Mouse (Mus musculus): ENCODE measurements around the gene Nktr. TPM values are rescaled to one million over a fixed set of nuclear protein-coding genes. Genes with fewer than 3 reads are reported as not detected.

Gene Nktr
- polyA plus RNA-seq, 1 experiment from 2014 or later, result 64.6 TPM

DNA sequence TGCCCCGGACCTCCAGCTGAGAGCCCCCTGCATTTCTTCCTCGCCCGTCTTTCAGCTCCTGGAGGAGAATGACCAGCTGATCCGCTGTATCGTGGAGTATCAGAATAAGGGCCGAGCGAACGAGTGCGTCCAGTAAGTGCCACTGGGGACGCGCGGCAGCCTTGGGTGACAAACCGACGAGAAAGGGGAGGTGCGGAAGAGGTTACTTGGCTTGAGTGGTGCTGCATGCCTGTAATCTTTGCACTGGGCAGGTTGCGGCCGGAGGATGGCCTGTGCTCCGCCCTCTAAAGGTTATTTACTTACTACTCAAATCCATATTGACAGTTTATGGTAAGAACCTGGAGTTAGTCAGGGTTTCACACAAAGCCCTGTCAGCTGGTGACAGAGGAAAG is 8.4 kb upstream of the Nktr start:
- Histone ChIP-seq H3K4me2 (peak overlapping the region; percentile 82), H3K9me3 (replicated peaks; ENCODE audit: control insufficient read depth, low read length) (no peaks in the 10 kb centered on the region), H3K27ac (ENCODE audit: low read depth, low read length) (peak overlapping the region; percentile 99), H3K36me3 (ENCODE audit: control insufficient read depth, insufficient read depth, low read length) (peaks cover 3% of the 10 kb centered on the region; the same call in 1 of the 2 replicates), H3K4me1 (ENCODE audit: control insufficient read depth, insufficient read depth, low read length) (peaks cover 17% of the 10 kb centered on the region), H3K4me3 (ENCODE audit: low read depth, low read length) (peak overlapping the region; percentile 95), H3K27me3 (ENCODE audit: control insufficient read depth, insufficient read depth, low read length) (no peaks in the 10 kb centered on the region), H3K9ac (ENCODE audit: low read depth, low read length) (peak overlapping the region; percentile 97)
- peak; percentile 37; the same call in 1 of the 2 replicates for ATAC-seq (replicated peaks; ENCODE audit: insufficient number of reproducible peaks, low FRiP score, low TSS enrichment)
- WGBS (ENCODE audit: insufficient replicate concordance), result 0% methylated on average over 18 of the region's 18 CpGs

DNA sequence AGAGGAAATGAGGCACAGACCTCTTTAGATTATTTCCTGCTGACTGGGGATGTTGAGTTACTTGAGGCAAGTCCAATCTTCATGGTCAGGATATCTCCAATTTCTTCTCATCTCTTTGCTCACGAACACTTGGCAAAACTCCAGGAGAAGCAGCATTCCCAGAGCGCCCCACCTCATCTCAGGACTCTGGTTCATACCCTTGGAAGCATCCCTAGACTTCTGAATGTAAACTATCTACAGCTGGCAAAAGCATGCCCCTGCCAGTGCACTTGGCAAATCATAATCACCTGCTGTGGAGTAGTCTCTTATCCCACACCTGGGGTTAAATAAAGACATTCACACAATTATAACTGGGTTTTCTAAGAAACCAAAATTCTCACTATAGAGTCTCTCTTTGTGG is 1.9 kb upstream of the Nktr start:
- Histone ChIP-seq H3K4me3 (ENCODE audit: low read depth, low read length) (no peak overlapping the region), H3K36me3 (ENCODE audit: control insufficient read depth, insufficient read depth, low read length) (peaks cover 3% of the 10 kb centered on the region; the same call in 1 of the 2 replicates), H3K4me1 (ENCODE audit: control insufficient read depth, insufficient read depth, low read length) (peaks cover 8% of the 10 kb centered on the region), H3K27ac (ENCODE audit: low read depth, low read length) (no peak overlapping the region), H3K9me3 (replicated peaks; ENCODE audit: control insufficient read depth, low read length) (no peaks in the 10 kb centered on the region), H3K27me3 (ENCODE audit: control insufficient read depth, insufficient read depth, low read length) (no peaks in the 10 kb centered on the region), H3K9ac (ENCODE audit: low read depth, low read length) (no peak overlapping the region), H3K4me2 (no peak overlapping the region)
- 76% methylated on average over 2 of the region's 2 CpGs for WGBS (ENCODE audit: insufficient replicate concordance)
- ATAC-seq (replicated peaks; ENCODE audit: insufficient number of reproducible peaks, low FRiP score, low TSS enrichment), result no peak

DNA sequence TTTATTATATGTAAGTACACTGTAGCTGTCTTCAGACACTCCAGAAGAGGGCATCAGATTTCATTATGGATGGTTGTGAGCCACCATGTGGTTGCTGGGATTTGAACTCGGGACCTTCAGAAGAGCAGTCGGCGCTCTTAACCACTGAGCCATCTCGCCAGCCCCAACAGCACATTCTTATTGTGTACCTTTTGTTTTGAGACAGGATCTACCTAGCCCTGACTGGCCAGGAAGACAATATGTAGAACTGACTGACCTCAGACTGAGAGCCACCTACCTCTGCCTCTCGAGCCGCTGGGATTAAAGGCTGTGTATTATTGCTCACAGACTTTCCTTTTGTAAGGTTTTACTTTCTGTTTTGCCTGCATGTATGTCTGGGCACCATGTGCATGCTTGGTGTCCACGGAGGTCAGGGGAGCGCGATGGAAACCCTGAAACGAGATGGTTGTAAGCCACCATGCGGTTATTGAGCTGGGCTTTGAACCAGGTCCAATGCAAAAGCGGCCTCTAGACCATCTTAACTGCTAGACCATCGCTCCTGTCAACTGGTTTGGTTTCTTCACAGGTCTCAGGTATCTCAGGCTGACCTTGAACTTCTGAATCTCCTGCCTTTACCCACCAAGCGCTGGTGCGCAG is 781 bp upstream of the Nktr start:
- WGBS (ENCODE audit: insufficient replicate concordance), result 64% methylated on average over 15 of the region's 15 CpGs
- no peak for ATAC-seq (replicated peaks; ENCODE audit: insufficient number of reproducible peaks, low FRiP score, low TSS enrichment)

DNA sequence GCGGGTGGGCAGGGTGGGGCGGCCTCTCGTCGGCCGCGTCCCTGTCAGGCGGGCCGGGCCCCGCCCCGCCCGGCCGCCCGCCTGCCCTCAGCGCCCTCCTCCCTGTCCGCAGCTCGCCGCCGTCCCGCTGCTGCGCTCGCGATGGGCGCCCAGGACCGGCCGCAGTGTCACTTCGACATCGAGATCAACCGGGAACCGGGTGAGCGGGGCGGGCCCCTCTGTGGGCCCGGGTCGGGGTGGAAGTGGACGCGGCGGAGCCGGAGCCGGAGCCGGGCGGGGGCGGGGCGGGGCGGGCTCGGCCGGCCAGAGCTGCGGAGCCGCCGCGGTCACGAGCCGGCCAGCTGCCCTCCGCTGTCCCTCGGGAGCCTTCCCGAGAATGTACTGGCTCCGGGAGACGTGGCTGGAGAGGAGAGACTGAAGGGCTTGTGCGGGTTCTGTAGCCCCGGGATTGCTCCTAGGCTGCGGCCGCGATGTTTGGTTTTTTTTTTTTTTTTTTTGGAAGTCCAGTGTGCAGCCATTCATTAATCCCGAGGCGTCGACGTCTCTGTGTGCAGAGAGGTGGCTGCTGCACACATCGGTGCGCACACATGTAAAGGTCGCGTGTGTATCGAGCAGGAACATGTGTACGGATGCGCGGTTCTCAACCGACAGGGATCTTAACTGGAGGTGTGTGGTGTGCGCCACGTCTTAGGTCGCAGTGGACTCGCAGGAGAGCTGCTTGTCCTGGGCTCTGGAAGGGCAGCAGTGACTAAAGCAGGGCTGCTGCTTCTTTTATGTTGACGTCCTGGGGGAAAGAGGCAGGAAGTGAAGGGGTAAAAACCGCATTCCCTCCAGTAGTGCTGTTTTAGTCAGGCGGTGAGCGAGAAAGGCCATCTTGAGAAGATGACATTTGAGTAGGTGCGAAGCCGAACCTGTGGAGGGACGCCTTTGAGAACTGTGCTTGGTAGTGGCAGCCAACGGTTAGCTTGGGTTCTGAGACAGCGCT is 670 bp downstream of the Nktr start:
- peak overlapping the region; percentile 88 for H3K4me2 ChIP-seq
- peak overlapping the region; percentile 93 for H3K9ac ChIP-seq (ENCODE audit: low read depth, low read length)
- peaks cover 7% of the 10 kb centered on the region for H3K4me1 ChIP-seq (ENCODE audit: control insufficient read depth, insufficient read depth, low read length)
- no peaks in the 10 kb centered on the region for H3K36me3 ChIP-seq (ENCODE audit: control insufficient read depth, insufficient read depth, low read length)
- under 1% methylated on average over 74 of the region's 87 CpGs for WGBS (ENCODE audit: insufficient replicate concordance)
- H3K27me3 ChIP-seq (ENCODE audit: control insufficient read depth, insufficient read depth, low read length), result no peaks in the 10 kb centered on the region
- peak overlapping the region; percentile 81 for H3K4me3 ChIP-seq (ENCODE audit: low read depth, low read length)
- ATAC-seq (replicated peaks; ENCODE audit: insufficient number of reproducible peaks, low FRiP score, low TSS enrichment), result peak; percentile 77
- H3K9me3 ChIP-seq (replicated peaks; ENCODE audit: control insufficient read depth, low read length), result no peaks in the 10 kb centered on the region
- peak overlapping the region; percentile 96 for H3K27ac ChIP-seq (ENCODE audit: low read depth, low read length)

More for the DNA sequence above, 781 bp upstream of the Nktr start:
- H3K4me3 ChIP-seq (ENCODE audit: low read depth, low read length), result peak overlapping the region; percentile 81
- H3K4me2 ChIP-seq, result peak overlapping the region; percentile 82
- H3K27ac ChIP-seq (ENCODE audit: low read depth, low read length), result peak overlapping the region; percentile 96
- H3K27me3 ChIP-seq (ENCODE audit: control insufficient read depth, insufficient read depth, low read length), result no peaks in the 10 kb centered on the region
- H3K9me3 ChIP-seq (replicated peaks; ENCODE audit: control insufficient read depth, low read length), result no peaks in the 10 kb centered on the region
- peak overlapping the region; percentile 85 for H3K9ac ChIP-seq (ENCODE audit: low read depth, low read length)
- no peaks in the 10 kb centered on the region for H3K36me3 ChIP-seq (ENCODE audit: control insufficient read depth, insufficient read depth, low read length)
- H3K4me1 ChIP-seq (ENCODE audit: control insufficient read depth, insufficient read depth, low read length), result peaks cover 7% of the 10 kb centered on the region

DNA sequence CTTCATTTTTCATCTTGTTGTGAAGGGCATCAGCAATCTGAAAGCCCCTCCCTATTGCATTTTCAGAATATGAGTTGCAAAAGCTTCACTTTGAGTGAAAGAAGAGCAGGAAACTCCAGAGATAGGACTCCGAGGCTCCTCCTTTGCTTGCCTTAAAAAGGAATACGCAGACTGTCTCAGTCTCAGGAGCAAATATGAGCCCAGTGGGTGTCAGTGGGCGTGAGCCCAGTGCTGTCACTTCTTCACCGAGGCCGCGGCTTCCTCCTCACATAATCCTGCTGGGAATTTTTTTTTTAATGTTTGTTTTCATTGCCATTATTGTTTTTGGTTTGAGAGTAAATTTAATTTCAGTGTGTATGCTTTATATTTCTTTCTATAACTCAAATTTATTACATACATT is 21.5 kb downstream of the Nktr start:
- Histone ChIP-seq H3K4me2 (no peak overlapping the region), H3K4me3 (ENCODE audit: low read depth, low read length) (no peak overlapping the region), H3K9ac (ENCODE audit: low read depth, low read length) (no peak overlapping the region), H3K4me1 (ENCODE audit: control insufficient read depth, insufficient read depth, low read length) (no peaks in the 10 kb centered on the region), H3K27me3 (ENCODE audit: control insufficient read depth, insufficient read depth, low read length) (no peaks in the 10 kb centered on the region), H3K9me3 (replicated peaks; ENCODE audit: control insufficient read depth, low read length) (no peaks in the 10 kb centered on the region), H3K36me3 (ENCODE audit: control insufficient read depth, insufficient read depth, low read length) (peaks cover 26% of the 10 kb centered on the region), H3K27ac (ENCODE audit: low read depth, low read length) (no peak overlapping the region)
- ATAC-seq (replicated peaks; ENCODE audit: insufficient number of reproducible peaks, low FRiP score, low TSS enrichment), result no peak
- 87% methylated on average over 6 of the region's 6 CpGs for WGBS (ENCODE audit: insufficient replicate concordance)

DNA sequence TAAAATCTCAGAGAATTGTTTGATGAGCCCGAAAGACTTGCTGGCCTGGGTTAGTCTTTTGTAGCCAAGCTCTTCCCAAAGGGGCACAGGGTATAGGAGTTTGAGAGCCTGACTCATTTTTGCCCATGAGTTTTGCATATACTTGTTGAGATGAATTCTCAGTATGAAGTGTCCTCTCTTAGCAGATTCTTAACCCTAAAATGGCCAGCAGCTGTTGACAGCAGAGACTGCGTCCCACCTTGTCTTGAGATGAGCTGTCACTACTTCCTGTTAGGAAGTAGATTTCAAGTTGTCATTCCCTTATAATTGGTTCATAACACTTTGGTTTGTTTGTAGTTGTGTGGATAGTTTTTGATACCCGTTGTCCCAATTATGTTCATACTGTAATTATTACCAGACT is 22.2 kb downstream of the Nktr start:
- H3K9ac ChIP-seq (ENCODE audit: low read depth, low read length), result no peak overlapping the region
- H3K4me3 ChIP-seq (ENCODE audit: low read depth, low read length), result no peak overlapping the region
- H3K27me3 ChIP-seq (ENCODE audit: control insufficient read depth, insufficient read depth, low read length), result no peaks in the 10 kb centered on the region
- H3K36me3 ChIP-seq (ENCODE audit: control insufficient read depth, insufficient read depth, low read length), result peaks cover 29% of the 10 kb centered on the region
- WGBS (ENCODE audit: insufficient replicate concordance), result 92% methylated on average over 3 of the region's 3 CpGs
- H3K4me2 ChIP-seq, result no peak overlapping the region
- H3K9me3 ChIP-seq (replicated peaks; ENCODE audit: control insufficient read depth, low read length), result no peaks in the 10 kb centered on the region
- H3K4me1 ChIP-seq (ENCODE audit: control insufficient read depth, insufficient read depth, low read length), result no peaks in the 10 kb centered on the region
- H3K27ac ChIP-seq (ENCODE audit: low read depth, low read length), result no peak overlapping the region
- no peak for ATAC-seq (replicated peaks; ENCODE audit: insufficient number of reproducible peaks, low FRiP score, low TSS enrichment)

DNA sequence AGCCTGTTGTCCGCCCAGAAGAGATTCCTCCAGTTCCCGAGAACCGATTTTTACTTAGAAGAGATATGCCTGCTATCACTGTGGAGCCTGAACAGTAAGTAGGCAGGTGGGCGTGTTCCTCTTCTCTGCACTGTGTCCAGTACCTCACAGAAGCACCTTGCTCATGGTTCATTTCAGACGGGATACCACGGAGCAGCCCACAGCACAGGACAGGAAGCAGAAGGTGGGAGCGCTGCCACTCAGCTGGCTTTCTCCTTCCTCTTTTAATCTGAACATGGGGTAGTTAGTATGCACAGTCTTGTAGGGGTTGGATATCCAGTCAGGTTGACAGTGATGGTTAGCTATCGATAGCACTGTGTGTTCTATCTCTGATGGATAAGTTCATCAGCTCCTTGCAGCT is 25.1 kb downstream of the Nktr start:
- WGBS (ENCODE audit: insufficient replicate concordance), result 85% methylated on average over 8 of the region's 8 CpGs
- no peak overlapping the region for H3K4me2 ChIP-seq
- no peak for ATAC-seq (replicated peaks; ENCODE audit: insufficient number of reproducible peaks, low FRiP score, low TSS enrichment)
- no peaks in the 10 kb centered on the region for H3K27me3 ChIP-seq (ENCODE audit: control insufficient read depth, insufficient read depth, low read length)
- no peak overlapping the region for H3K9ac ChIP-seq (ENCODE audit: low read depth, low read length)
- H3K36me3 ChIP-seq (ENCODE audit: control insufficient read depth, insufficient read depth, low read length), result peaks cover 54% of the 10 kb centered on the region
- no peak overlapping the region for H3K4me3 ChIP-seq (ENCODE audit: low read depth, low read length)
- H3K27ac ChIP-seq (ENCODE audit: low read depth, low read length), result no peak overlapping the region
- H3K9me3 ChIP-seq (replicated peaks; ENCODE audit: control insufficient read depth, low read length), result no peaks in the 10 kb centered on the region
- no peaks in the 10 kb centered on the region for H3K4me1 ChIP-seq (ENCODE audit: control insufficient read depth, insufficient read depth, low read length)

DNA sequence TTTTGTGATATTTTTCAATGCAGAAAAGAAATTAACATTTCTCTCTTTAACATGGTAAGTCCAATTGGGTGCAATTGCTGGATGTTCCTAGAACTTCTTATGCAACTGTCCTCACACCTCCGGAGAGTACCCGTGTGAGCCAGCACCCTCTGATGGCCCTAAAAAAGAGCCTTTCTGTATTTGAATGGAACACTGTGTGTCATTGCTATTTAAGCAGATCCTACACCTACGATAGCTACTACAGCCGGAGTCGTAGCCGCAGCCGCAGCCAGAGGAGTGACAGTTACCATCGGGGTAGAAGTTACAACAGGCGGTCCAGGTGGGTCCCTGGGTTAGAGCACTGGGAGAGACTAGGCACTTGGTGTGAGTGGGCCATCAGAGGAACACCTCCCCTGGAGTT is 33.8 kb downstream of the Nktr start:
- Histone ChIP-seq H3K4me3 (ENCODE audit: low read depth, low read length) (no peak overlapping the region), H3K4me1 (ENCODE audit: control insufficient read depth, insufficient read depth, low read length) (peaks cover 2% of the 10 kb centered on the region; the same call in 1 of the 2 replicates), H3K36me3 (ENCODE audit: control insufficient read depth, insufficient read depth, low read length) (peaks cover 60% of the 10 kb centered on the region), H3K27ac (ENCODE audit: low read depth, low read length) (no peak overlapping the region), H3K9me3 (replicated peaks; ENCODE audit: control insufficient read depth, low read length) (no peaks in the 10 kb centered on the region), H3K4me2 (no peak overlapping the region), H3K27me3 (ENCODE audit: control insufficient read depth, insufficient read depth, low read length) (no peaks in the 10 kb centered on the region; the same call in 1 of the 2 replicates), H3K9ac (ENCODE audit: low read depth, low read length) (no peak overlapping the region)
- no peak for ATAC-seq (replicated peaks; ENCODE audit: insufficient number of reproducible peaks, low FRiP score, low TSS enrichment)
- WGBS (ENCODE audit: insufficient replicate concordance), result 90% methylated on average over 9 of the region's 9 CpGs

All from heart, embryonic 11.5 days (tissue).